Mouse (Mus musculus) testis, adult 2 months (tissue): ENCODE data around the gene Lmx1a.

Experiments used
- CTCF ChIP-seq: fragments of 200-500 bp; IDR thresholded peaks from 2 replicates; pipeline ENCODE4 v1.5.1; 2012; ENCODE audit warnings: low read depth, mild to moderate bottlenecking, inconsistent platforms, low read length, moderate library complexity; ENCODE audit not compliant: control insufficient read depth, insufficient read depth, insufficient replicate concordance
- POLR2A ChIP-seq: fragments of 200-500 bp; IDR thresholded peaks from 2 replicates; pipeline ENCODE4 v1.6.1; 2012; ENCODE audit warnings: low read depth, mild to moderate bottlenecking, inconsistent platforms, low read length, moderate library complexity; ENCODE audit not compliant: control insufficient read depth

DNA sequence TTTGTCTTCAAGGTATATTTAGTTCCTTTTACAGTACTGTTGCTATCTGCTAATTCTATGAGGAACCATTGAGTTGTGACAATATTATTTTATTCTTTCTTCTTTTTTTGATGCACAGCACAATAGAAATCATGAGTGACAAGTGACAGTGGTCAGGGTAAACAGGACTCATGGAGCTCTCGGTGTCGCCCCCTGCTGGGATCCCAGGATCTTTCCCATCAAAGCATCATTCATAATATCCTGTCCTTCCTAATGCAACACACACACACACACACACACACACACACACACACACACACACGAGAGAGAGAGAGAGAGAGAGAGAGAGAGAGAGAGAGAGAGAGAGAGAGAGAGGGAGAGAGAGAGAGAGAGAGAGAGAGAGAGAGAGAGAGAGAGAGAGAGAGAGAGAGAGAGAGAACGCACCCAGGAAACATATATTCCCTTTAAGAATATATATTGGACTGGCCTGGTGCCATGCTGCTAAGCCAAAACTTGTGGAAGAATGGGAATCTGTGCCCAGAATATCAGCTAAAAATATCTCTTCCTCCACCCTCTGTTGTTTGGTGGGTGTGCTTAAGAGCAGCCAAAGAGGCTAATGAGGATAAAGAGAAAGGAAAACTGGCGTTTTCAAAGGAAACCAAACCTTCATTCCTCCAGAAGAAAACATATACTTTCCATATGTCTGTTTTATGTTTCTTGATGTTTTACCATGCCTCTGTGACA lies 90.9 kb downstream of the Lmx1a start:
- TF ChIP-seq POLR2A (no peak), CTCF (no peak)
